ENCODE assay signal across 25 mouse cellular contexts in the genomic region with DNA sequence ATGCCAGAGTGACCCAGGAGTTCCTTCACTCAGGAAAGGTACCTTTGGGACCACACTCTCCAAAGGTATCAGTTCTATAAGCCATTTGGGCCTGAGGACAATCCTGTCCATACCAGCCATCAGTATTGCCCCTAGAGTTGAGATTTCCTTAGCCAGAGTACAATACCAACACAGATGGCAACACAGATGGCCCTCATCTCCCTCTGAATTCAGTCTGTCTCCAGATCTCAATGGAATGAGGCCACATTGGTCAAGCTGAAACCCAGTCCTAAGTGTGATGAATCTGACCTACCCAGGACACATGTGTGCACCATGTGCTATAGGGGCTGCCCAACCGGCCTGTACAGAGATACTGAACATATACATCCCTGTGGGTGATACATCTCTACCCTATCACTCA. TPM values are rescaled to one million over a fixed set of nuclear protein-coding genes. Genes with fewer than 3 reads are reported as not detected.
DNase-seq lines count a peak whose midpoint lies in the region; ATAC-seq and TF ChIP-seq lines count a peak whose summit lies in the region.
"Had no signal": no experiment of that assay in that cellular context is flagged by ENCODE, and none has a peak within 500 bp of the region (broad histone marks: within the 10 kb centered on the region; RNA-seq: fewer than 3 reads in every experiment).

No protein-coding gene starts in this region.

- no peak for ATAC-seq in embryonic facial prominence, embryonic 12.5 days (ENCODE audit: insufficient number of reproducible peaks, insufficient read depth, low FRiP score, low TSS enrichment)
- no peak for ATAC-seq in hindbrain, postnatal 0 days
- ATAC-seq: CD4-positive, CD25-positive, alpha-beta regulatory T cell, adult 4 months; forebrain, embryonic 14.5 days; forebrain, postnatal 0 days; intestine, postnatal 0 days had no signal

- H3K36me3 ChIP-seq in embryonic facial prominence, embryonic 12.5 days, result peaks cover 51% of the 10 kb centered on the region
- H3K36me3 ChIP-seq in embryonic facial prominence, embryonic 10.5 days (replicated peaks), result peaks cover 92% of the 10 kb centered on the region
- peaks cover 41% of the 10 kb centered on the region for H3K36me3 ChIP-seq in hindbrain, postnatal 0 days (ENCODE audit: insufficient read depth, low read length)

- 89% methylated on average over 1 of the region's 1 CpGs for WGBS in embryonic facial prominence, embryonic 12.5 days
- WGBS in embryonic facial prominence, embryonic 10.5 days, result 94% methylated on average over 1 of the region's 1 CpGs
- WGBS in hindbrain, postnatal 0 days, result 80% methylated on average over 1 of the region's 1 CpGs

- no peaks in the 10 kb centered on the region for H3K9me3 ChIP-seq in embryonic facial prominence, embryonic 12.5 days
- H3K9me3 ChIP-seq in embryonic facial prominence, embryonic 10.5 days, result no peaks in the 10 kb centered on the region
- no peaks in the 10 kb centered on the region for H3K9me3 ChIP-seq in hindbrain, postnatal 0 days (ENCODE audit: low read length)
- H3K9me3 ChIP-seq: embryonic facial prominence, embryonic 15.5 days; heart, embryonic 12.5 days; heart, embryonic 15.5 days; hindbrain, embryonic 10.5 days; kidney, embryonic 15.5 days had no signal

- no peak overlapping the region for H3K4me2 ChIP-seq in embryonic facial prominence, embryonic 12.5 days (replicated peaks)
- no peak overlapping the region for H3K4me2 ChIP-seq in hindbrain, postnatal 0 days (ENCODE audit: low read depth, low read length)
- H3K4me2 ChIP-seq: embryonic facial prominence, embryonic 15.5 days; heart, embryonic 12.5 days; heart, embryonic 15.5 days; hindbrain, embryonic 14.5 days; kidney, embryonic 15.5 days had no signal

- DNase-seq in embryonic facial prominence, embryonic 10.5 days (ENCODE audit: low spot score), result no peak
- DNase-seq in cerebellum, adult 18-20 months, result peak; percentile 59 to 70
- peak; percentile 47 for DNase-seq in cerebellum, adult 8-10 months
- peak; percentile 48 to 58 for DNase-seq in cerebellum, postnatal 36 days
- no peak for DNase-seq in hindbrain, postnatal 0 days (ENCODE audit: low spot score)
- no peak for DNase-seq in adrenal gland, postnatal 36 days
- DNase-seq: adrenal gland, adult 2 months; adrenal gland, postnatal 14 days; embryo, embryonic 11 days; forebrain, postnatal 0 days; gastrocnemius, postnatal 25 days; heart, adult 18-20 months; heart, postnatal 10 days; heart, postnatal 36 days; kidney, adult 2 months had no signal

- TF ChIP-seq CTCF in hindbrain, postnatal 0 days (IDR thresholded peaks at IDR 0.05; ENCODE audit: low read depth), result no peak

- peaks cover 20% of the 10 kb centered on the region for H3K4me1 ChIP-seq in embryonic facial prominence, embryonic 12.5 days
- H3K4me1 ChIP-seq in embryonic facial prominence, embryonic 10.5 days, result peaks cover 27% of the 10 kb centered on the region
- peaks cover 16% of the 10 kb centered on the region for H3K4me1 ChIP-seq in hindbrain, postnatal 0 days (ENCODE audit: insufficient read depth, low read length)

- H3K27me3 ChIP-seq in embryonic facial prominence, embryonic 12.5 days, result no peaks in the 10 kb centered on the region
- no peaks in the 10 kb centered on the region for H3K27me3 ChIP-seq in embryonic facial prominence, embryonic 10.5 days (replicated peaks; ENCODE audit: low read depth, poor library complexity, severe bottlenecking)
- H3K27me3 ChIP-seq in hindbrain, postnatal 0 days (ENCODE audit: insufficient read depth, low read length), result no peaks in the 10 kb centered on the region
- H3K27me3 ChIP-seq: embryonic facial prominence, embryonic 15.5 days; heart, embryonic 12.5 days; heart, embryonic 15.5 days; kidney, embryonic 15.5 days had no signal

- no peak overlapping the region for H3K4me3 ChIP-seq in embryonic facial prominence, embryonic 12.5 days
- no peak overlapping the region for H3K4me3 ChIP-seq in embryonic facial prominence, embryonic 10.5 days
- H3K4me3 ChIP-seq in hindbrain, postnatal 0 days (ENCODE audit: low read length), result no peak overlapping the region
- H3K4me3 ChIP-seq: embryonic facial prominence, embryonic 15.5 days; heart, embryonic 12.5 days; heart, embryonic 15.5 days; hindbrain, embryonic 10.5 days; kidney, embryonic 15.5 days had no signal

- 0 out of 2 replicates have a peak overlapping the region, but pooled peaks have one; percentile 12 for H3K9ac ChIP-seq in embryonic facial prominence, embryonic 12.5 days
- no peak overlapping the region for H3K9ac ChIP-seq in hindbrain, postnatal 0 days (replicated peaks; ENCODE audit: low read length)
- H3K9ac ChIP-seq: embryonic facial prominence, embryonic 15.5 days; forebrain, postnatal 0 days; heart, embryonic 12.5 days; heart, embryonic 15.5 days; hindbrain, embryonic 14.5 days; kidney, embryonic 15.5 days had no signal

- H3K27ac ChIP-seq in embryonic facial prominence, embryonic 12.5 days, result no peak overlapping the region
- H3K27ac ChIP-seq in embryonic facial prominence, embryonic 10.5 days (replicated peaks), result no peak overlapping the region
- H3K27ac ChIP-seq in hindbrain, postnatal 0 days, result no peak overlapping the region
- H3K27ac ChIP-seq: embryonic facial prominence, embryonic 15.5 days; heart, embryonic 15.5 days; hindbrain, embryonic 10.5 days; hindbrain, embryonic 14.5 days; kidney, embryonic 15.5 days had no signal

RNA-seq across cellular contexts. Expression of gene Inpp5e, which starts 6.7 kb away (rescaled TPM):
- 30.1 and 31.5 TPM in 2 replicates for polyA plus RNA-seq in embryonic facial prominence, embryonic 12.5 days (2016; fragmentation: Nextera tagmentation; extraction: Ambion mirVana)
- 28.6 and 31.8 TPM in 2 replicates for polyA plus RNA-seq in embryonic facial prominence, embryonic 10.5 days (2016; fragmentation: Nextera tagmentation; extraction: Ambion mirVana)
- total RNA-seq in hindbrain, postnatal 0 days (2014; rRNA removed), result 30.2 and 40.6 TPM in 2 replicates
- polyA plus RNA-seq in hindbrain, postnatal 0 days (2015; fragmentation: Nextera tagmentation; extraction: Ambion mirVana), result 16.3 and 17.3 TPM in 2 replicates
- total RNA-seq in adrenal gland, postnatal 36 days (2021), result 10 to 100 TPM; 13.2 to 19.8 TPM

RNA-seq across cellular contexts. Expression of gene Pmpca, which starts 13.1 kb away (rescaled TPM):
- polyA plus RNA-seq in embryonic facial prominence, embryonic 12.5 days (2016; fragmentation: Nextera tagmentation; extraction: Ambion mirVana), result 108 and 112 TPM in 2 replicates
- polyA plus RNA-seq in embryonic facial prominence, embryonic 10.5 days (2016; fragmentation: Nextera tagmentation; extraction: Ambion mirVana), result 144 and 151 TPM in 2 replicates
- total RNA-seq in hindbrain, postnatal 0 days (2014; rRNA removed), result 58.7 and 68.5 TPM in 2 replicates
- polyA plus RNA-seq in hindbrain, postnatal 0 days (2015; fragmentation: Nextera tagmentation; extraction: Ambion mirVana), result 94.9 and 95.8 TPM in 2 replicates
- total RNA-seq in adrenal gland, postnatal 36 days (2021), result 100 to 1,000 TPM; 142 to 145 TPM

RNA-seq across cellular contexts. Expression of gene Entr1, which starts 13.1 kb away (rescaled TPM):
- 184 and 188 TPM in 2 replicates for polyA plus RNA-seq in embryonic facial prominence, embryonic 12.5 days (2016; fragmentation: Nextera tagmentation; extraction: Ambion mirVana)
- polyA plus RNA-seq in embryonic facial prominence, embryonic 10.5 days (2016; fragmentation: Nextera tagmentation; extraction: Ambion mirVana), result 133 and 137 TPM in 2 replicates
- 115 and 135 TPM in 2 replicates for total RNA-seq in hindbrain, postnatal 0 days (2014; rRNA removed)
- polyA plus RNA-seq in hindbrain, postnatal 0 days (2015; fragmentation: Nextera tagmentation; extraction: Ambion mirVana), result 133 and 138 TPM in 2 replicates
- 100 to 1,000 TPM in 1 of 2 experiments, 10 to 100 TPM in 1; 97.9 to 102 TPM for total RNA-seq in adrenal gland, postnatal 36 days (2021)

RNA-seq across cellular contexts. Expression of gene Snapc4, which starts 21.8 kb away (rescaled TPM):
- 39.2 and 42.7 TPM in 2 replicates for polyA plus RNA-seq in embryonic facial prominence, embryonic 12.5 days (2016; fragmentation: Nextera tagmentation; extraction: Ambion mirVana)
- polyA plus RNA-seq in embryonic facial prominence, embryonic 10.5 days (2016; fragmentation: Nextera tagmentation; extraction: Ambion mirVana), result 39.3 and 39.8 TPM in 2 replicates
- total RNA-seq in hindbrain, postnatal 0 days (2014; rRNA removed), result 44.7 and 56.4 TPM in 2 replicates
- 25.6 and 26.1 TPM in 2 replicates for polyA plus RNA-seq in hindbrain, postnatal 0 days (2015; fragmentation: Nextera tagmentation; extraction: Ambion mirVana)
- 10 to 100 TPM; 24.7 to 34.4 TPM for total RNA-seq in adrenal gland, postnatal 36 days (2021)

RNA-seq across cellular contexts. Expression of gene Card9, which starts 41.5 kb away (rescaled TPM):
- polyA plus RNA-seq in embryonic facial prominence, embryonic 12.5 days (2016; fragmentation: Nextera tagmentation; extraction: Ambion mirVana), result 0.87 and 0.97 TPM in 2 replicates
- 0.87 and 0.96 TPM in 2 replicates for polyA plus RNA-seq in embryonic facial prominence, embryonic 10.5 days (2016; fragmentation: Nextera tagmentation; extraction: Ambion mirVana)
- total RNA-seq in hindbrain, postnatal 0 days (2014; rRNA removed), result 2.0 and 24.2 TPM in 2 replicates
- polyA plus RNA-seq in hindbrain, postnatal 0 days (2015; fragmentation: Nextera tagmentation; extraction: Ambion mirVana), result 1.5 and 1.6 TPM in 2 replicates
- 1 to 10 TPM; 1.3 to 1.9 TPM for total RNA-seq in adrenal gland, postnatal 36 days (2021)

Comparison
In these comparisons a context has a peak if more than half of its experiments do, and no peak if none do; other contexts are left out.
1. DNase-seq: peak in cerebellum, adult 18-20 months (2 of 2), cerebellum, adult 8-10 months (single experiment) and cerebellum, postnatal 36 days (2 of 2); none in embryonic facial prominence, embryonic 10.5 days (single experiment), hindbrain, postnatal 0 days (single experiment) and adrenal gland, postnatal 36 days (0 of 2).